Mouse (Mus musculus) mouse trophoblast stem cell (cell line): ENCODE results near the gene Acer2.

Experiments used
- in situ Hi-C, 2 experiments: fragments of 300-500 bp; cut with MseI, MboI; formaldehyde crosslinking; loops; 2 replicates in 1 of 2; 3 replicates in 1 of 2; pipeline ENCODE4 v1.15.1; 2025

The Acer2 gene

GRCm38 (mm10) chr4:86886160-86886878 is 12.1 kb downstream of the Acer2 start:
- in situ Hi-C loops: loop anchor here (5.0 kb wide), 1 partner anchor 36 kb away; no protein-coding TSS in a partner anchor

- in situ Hi-C loops: loop anchor here (5.0 kb wide), 1 partner anchor 34 kb away; no protein-coding TSS in a partner anchor
Observed at GRCm38 (mm10) chr4:86887879-86888278, 13.7 kb downstream of the Acer2 start.

DNA sequence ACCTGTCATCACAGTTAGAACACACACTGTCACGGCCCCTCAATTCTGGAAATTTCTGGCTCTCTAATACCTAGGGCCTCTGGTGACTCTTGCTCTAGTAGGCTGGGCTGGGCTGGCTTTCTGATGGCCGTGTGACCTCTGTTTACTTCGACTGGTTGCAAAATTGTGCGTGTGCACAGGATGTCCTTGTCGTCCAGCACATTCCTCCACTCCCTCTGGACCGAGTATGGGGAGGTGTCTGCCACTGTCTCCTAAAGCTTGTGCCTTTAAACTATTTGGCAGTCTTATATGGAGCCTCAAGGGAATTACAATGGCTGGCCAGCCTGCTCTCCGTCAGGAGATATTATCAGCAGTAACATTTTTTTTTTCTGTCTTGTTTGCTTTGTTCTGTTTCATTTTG is 23.2 kb downstream of the Acer2 start:
- in situ Hi-C loops: no loop called here

DNA sequence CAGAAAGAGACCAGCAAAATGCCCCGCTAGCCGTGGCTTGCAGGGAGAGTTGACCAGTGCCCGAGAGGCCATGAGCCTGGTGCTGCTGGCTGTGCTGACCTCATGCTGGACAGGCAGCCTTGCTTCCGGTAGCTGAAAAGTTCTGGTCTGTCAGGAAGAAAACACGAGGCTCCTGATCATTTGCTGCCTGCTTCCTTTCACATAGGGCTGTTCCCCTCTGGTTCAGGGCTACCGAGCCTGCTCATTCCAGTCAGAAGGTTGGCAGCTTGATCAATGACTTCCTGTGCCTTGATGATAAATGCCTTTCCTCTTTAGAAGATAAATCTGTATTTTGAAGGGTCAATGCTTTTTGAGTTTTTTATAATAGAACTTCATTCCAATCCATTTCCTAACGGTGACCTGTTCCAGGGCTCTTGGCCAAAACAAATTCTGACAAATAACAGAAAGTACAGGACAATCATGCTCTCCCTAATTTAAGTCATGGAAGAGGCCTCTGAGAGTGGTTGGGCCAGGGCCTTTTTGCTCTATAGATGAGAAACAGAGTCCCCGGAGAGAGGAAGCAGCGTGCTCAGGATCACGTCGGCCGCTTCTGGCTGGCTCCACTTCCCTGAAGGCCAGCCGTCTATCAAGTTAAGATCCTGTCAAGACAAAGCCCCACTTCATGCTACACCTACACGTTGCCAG is 24.7 kb downstream of the Acer2 start:
- in situ Hi-C loops: no loop called here

DNA sequence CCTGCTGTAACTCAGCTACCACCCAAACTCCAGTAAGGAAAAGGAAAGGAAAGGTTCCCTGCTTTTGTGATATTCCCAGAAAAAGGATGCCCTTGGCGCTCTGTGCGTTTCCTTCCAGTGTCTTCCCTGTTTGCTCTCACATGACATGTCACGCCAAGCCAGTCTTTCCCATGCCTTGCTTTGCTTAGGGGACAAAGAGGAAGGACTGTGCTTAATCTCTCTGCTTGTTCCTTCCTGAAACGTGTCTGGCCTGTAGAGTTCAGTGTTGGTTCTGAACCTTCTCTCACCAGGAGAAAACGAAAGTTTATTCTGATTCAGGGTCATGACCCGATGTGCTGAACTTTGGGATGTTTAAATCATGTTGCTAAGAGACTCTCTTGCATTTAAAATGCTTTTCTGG is 28.2 kb downstream of the Acer2 start:
- in situ Hi-C loops: no loop called here

DNA sequence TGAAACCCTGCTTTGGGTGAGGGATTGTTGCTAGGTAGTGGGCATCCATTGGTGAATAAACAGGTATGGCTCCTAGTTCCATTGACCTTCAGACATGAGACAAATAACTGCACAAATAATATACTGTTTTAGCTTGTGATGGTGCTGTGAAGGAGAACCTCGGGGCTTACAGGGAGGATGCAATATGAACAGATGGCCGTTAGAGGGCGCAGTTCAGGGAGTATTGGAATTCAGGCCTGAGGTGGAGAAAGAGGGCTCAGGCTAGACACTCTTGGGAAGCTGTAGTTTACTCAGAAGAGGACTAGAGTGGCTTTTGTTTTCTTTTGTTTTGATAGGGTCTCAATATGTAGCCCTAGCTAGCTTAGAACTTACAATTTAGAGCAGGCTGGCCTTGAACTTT is 30.8 kb downstream of the Acer2 start:
- in situ Hi-C loops: no loop called here

GRCm38 (mm10) chr4:86905869-86906268 is 31.7 kb downstream of the Acer2 start:
- in situ Hi-C loops: no loop called here

- in situ Hi-C loops: no loop called here
Observed at GRCm38 (mm10) chr4:86911576-86912341, 37.6 kb downstream of the Acer2 start.

DNA sequence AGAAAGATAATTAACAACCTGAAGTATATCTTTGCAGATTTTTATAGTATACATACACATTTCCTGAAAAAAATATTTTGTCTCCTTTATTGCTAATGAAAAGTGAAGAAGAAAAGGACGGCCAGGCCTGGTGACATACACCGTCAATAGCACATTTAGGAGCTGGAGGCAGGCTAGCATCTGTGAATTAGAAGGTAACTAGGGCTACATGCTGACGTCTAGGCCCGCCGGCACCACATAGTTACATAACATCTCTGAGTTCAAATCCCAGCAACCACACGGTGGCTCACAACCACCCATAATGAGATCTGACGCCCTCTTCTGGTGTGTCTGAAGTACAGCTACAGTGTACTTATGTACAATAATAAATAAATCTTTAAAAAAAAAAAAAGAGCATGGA is 38.6 kb downstream of the Acer2 start:
- in situ Hi-C loops: no loop called here

GRCm38 (mm10) chr4:86916062-86916461 is 41.9 kb downstream of the Acer2 start:
- in situ Hi-C loops: no loop called here

- in situ Hi-C loops: loop anchor here (5.0 kb wide), 1 partner anchor 36 kb away; no protein-coding TSS in a partner anchor
Observed at GRCm38 (mm10) chr4:86923476-86924055, 49.4 kb downstream of the Acer2 start.

GRCm38 (mm10) chr4:86924804-86925458 is 50.7 kb downstream of the Acer2 start:
- in situ Hi-C loops: loop anchor here (5.0 kb wide), 1 partner anchor 38 kb away; no protein-coding TSS in a partner anchor

- in situ Hi-C loops: no loop called here
Observed at GRCm38 (mm10) chr4:86926997-86927396, 52.8 kb downstream of the Acer2 start.

DNA sequence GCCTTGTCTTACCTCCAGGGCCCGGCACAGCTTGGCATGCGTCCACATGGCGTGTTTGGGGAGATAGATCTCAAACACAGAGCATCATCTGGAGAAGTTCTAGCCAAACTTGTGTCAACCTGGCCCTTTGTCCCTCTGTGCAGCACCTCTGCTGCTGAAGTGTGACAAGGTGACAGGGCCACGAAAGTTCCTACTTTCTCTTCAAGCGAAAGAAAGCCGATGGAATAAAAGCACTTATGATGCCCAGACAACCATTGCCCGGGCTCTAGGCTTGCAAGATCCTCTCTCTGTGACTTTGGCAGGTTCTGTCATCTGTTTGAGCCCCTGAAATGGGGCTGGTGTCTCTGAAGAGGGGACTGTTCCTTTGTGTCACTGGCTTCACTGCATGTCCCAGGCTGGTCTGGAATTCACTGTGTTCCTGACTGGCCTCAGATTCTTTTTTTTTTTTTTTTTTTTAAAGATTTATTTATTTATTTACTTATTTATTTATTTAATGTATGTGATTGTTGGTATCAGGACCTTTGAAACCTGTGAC is 56.0 kb downstream of the Acer2 start:
- in situ Hi-C loops: no loop called here

GRCm38 (mm10) chr4:86930636-86931456 is 56.6 kb downstream of the Acer2 start:
- in situ Hi-C loops: no loop called here

- in situ Hi-C loops: no loop called here
Observed at GRCm38 (mm10) chr4:86933026-86933425, 58.8 kb downstream of the Acer2 start.

- in situ Hi-C loops: no loop called here
Observed at GRCm38 (mm10) chr4:86936217-86936616, 62.0 kb downstream of the Acer2 start.

DNA sequence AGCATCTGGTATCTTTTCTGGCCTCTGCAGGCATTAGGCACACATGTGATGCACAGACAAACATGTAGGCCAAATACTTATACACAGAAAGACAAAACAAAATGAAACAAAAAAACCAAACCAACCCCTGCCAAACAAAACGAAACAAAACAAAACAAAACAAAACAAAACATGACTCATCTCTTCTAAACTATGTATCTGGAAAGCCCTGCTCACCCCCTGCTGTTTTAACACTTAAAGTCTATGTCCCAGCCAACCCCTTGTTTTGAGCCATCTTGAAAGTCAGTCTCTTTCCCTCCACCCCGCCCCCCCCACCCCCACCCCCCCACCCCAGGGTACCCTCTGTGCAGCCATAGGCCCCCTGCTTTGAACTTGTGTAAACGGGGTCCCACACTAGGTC is 62.5 kb downstream of the Acer2 start:
- in situ Hi-C loops: no loop called here

- in situ Hi-C loops: no loop called here
Observed at GRCm38 (mm10) chr4:86942656-86943055, 68.5 kb downstream of the Acer2 start.

DNA sequence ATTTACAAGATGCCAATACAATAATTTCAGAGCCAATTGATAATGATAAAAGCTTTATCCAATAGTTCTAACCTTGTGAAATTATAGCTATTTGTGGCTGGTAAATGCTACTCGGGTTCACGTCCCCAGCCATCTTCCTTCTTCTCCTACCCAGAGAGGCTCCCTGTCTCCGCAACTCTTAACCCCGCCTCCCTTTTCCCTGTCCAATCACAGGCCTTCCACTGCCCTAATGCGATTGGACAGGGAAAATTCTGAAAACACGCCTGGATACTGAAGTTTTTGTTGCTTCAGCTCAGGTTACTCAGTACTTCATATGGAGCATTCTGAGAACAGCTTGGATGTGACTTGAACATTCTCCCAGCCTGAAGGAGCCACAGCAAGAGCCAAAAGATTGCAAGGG is 69.1 kb downstream of the Acer2 start:
- in situ Hi-C loops: no loop called here
